Mouse (Mus musculus) right cerebral cortex, postnatal 10 days (tissue): ENCODE data around the gene Rgsl1.
"Not testable (repeated sequence)": the region's sequence is repeated elsewhere in the genome, so short reads cannot be mapped to it uniquely, and the experiment has no call there.

Experiments
- DNase-seq, 2 experiments: peaks; one replicate each; pipeline ENCODE4 v3.0.0; 2021; ENCODE audit warnings: low spot score in 2 of 2

Gene Rgsl1

GRCm38 (mm10) chr1:153844042-153844441, at the start of gene Rgsl1:
Rgsl1 (minus strand) TSS chr1:153844142.
- DNase-seq = no peak

DNA sequence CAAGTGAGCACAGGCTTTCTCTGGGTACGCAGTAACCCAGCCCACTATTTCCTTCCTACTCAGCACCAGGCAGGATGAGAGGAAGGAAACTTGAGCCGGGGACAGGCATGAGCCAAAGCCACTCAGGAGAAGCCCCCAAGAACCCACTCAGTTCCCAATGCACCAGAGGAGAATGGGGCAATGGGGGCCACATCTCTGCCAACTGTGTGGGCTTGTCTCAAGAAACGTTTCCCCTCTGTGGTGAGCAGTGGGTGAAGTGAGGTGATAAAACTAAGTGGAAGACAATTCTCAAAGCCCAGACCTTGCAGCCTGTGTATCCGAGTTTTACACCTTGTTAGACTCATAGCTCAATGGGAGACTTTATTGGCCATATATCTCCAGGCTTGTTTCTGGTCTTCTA, 47.5 kb upstream of the Rgsl1 start, which contains the start of gene Teddm1a:
Gene Teddm1a, plus strand, starts transcription at position 301 of the 400 bp plus-strand sequence.
- no peak for DNase-seq

GRCm38 (mm10) chr1:153890121-153890520, 46.2 kb upstream of the Rgsl1 start:
- DNase-seq = no peak

DNA sequence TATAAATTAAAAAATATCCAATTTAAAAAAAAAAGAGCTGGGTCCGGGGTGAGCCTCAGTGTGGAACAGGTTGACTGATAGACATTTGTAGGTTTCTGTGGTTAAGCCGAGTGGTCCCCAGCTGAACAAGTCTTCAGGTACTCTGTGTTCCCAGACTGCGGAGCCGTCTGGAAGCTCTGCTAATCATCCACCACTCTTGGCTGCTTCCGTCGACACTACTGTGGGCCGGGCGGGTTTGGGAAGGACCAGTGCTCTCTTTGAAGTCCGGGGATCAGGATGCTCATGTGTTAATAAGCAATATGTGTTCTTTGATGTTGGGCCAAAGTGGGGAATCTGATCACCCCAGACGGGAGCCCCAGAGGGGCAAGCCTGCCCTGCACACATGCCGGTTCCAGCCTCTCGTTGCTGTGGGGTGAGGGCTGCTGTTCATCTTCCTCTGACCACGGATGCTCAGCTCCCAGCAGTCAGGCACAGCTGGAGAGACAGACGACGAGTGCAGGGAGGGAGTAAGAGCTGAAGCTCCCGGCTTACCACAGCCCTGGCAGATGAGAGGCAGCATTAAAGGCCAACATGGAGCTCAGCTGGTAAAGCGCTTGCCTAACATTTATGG, 42.2 kb upstream of the Rgsl1 start:
- no peak for DNase-seq

DNA sequence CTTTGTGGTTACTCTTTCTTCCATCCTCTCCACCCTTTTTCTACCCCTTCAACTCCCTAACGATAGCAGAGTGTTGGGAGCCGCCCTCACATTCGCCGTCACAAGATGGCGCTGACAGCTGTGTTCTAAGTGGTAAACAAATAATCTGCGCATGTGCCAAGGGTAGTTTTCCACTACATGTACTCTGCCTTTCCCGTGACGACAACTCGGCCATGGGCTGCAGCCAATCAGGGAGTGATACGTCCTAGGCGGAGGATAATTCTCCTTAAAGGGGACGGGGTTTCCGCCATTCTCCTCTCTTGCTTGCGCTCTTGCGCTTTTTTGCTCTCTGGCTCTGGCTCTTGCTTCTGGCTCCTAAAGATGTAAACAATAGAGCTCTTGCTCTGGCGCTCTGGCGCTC, 36.4 kb upstream of the Rgsl1 start:
- not testable (repeated sequence) for DNase-seq

DNA sequence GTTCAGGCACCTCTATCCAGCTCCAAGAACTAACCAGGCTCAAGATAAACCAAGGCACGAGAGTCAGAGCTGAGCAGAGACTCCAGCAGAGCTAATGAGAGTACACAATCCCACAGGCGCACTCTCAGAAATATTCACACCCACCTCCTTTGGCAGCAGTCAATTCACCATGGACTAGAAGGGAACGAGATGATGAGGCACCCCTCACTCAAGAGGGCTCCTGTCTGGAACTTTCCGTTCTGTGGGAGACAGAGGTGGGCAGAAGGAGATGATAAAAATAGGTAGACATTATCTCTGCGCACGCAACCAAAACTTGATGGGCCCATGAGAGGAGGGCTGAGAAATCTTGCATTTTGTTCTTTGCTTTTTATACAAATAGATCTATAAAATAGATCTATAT, 30.1 kb upstream of the Rgsl1 start, which contains the start of gene Teddm1b:
Gene Teddm1b, plus strand, starts transcription at position 301 of the 400 bp plus-strand sequence.
- no peak for DNase-seq

DNA sequence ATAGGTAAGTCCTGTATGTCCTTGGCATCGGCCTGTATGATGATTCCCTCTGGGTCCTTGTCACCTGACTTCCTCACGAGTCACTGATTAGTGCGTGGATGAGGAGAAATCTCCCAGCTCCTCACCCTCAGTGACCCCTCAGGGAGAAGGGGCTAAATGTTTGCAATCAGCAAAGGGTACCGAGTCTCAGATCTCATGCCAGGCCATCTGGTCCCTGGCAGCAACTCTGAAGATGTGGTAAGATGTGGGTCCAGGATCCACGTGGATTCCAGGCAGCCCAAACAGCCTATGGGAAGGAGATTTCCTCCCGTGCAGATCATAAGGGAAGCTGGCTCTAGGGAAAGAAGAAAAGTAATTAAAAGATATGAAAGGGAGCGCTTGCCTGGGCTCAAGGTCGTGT, 12.0 kb upstream of the Rgsl1 start:
- no peak for DNase-seq

- DNase-seq = not testable (repeated sequence)
Measured at GRCm38 (mm10) chr1:153852696-153853095, 8.8 kb upstream of the Rgsl1 start.

GRCm38 (mm10) chr1:153846867-153847266, 2.9 kb upstream of the Rgsl1 start:
- no peak for DNase-seq

DNA sequence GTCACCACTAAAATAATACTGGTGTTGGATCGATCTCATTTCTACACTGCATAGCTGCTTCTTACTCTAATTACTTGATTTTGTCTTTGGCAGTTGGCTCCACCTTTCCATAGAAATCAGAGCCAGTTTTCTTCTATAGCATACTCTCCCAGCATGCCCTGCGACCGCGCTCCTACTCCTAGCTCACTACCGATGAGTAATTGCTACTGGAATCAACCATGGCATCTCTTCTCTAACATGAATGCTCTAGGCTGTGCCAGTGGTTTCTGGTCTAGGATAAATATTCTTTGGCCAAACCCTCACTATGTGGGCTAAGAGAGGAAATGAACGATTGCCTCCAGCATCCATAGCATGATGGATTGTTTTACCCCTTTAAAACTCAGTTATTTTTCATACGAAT, 2.5 kb upstream of the Rgsl1 start:
- no peak for DNase-seq

DNA sequence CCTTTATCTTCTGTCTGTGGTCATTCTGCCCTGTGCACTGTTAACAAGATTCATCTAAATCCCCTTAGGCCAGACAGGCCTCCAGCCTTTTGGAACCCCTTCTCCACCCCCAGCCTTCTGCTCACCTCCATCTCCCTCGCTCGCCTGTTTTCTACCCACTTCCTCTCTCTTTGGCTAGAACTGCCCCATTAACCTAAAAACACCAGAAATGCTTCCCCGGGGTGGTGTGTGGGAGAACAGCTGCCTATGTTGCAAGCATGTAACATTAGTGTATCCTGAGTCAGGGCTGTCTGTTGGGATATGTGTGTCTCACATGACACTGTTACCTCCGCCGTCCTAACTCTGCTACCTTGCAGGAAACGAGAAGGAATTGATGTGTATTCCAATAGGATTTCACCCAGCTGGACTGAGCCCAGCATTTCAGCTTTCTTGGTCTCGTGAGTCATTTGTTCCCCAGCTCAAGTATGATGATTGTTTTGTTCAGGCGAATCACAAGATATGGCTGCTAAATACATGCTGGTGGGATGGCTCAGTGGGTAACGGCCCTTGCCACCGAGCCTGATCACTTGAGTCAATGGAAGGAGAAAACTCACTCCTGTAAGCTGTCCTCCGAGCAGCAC, 1.7 kb downstream of the Rgsl1 start:
- DNase-seq = no peak

- no peak for DNase-seq
Measured at GRCm38 (mm10) chr1:153836036-153836435, 7.9 kb downstream of the Rgsl1 start.

- DNase-seq = no peak
Measured at GRCm38 (mm10) chr1:153830746-153831145, 13.2 kb downstream of the Rgsl1 start.

DNA sequence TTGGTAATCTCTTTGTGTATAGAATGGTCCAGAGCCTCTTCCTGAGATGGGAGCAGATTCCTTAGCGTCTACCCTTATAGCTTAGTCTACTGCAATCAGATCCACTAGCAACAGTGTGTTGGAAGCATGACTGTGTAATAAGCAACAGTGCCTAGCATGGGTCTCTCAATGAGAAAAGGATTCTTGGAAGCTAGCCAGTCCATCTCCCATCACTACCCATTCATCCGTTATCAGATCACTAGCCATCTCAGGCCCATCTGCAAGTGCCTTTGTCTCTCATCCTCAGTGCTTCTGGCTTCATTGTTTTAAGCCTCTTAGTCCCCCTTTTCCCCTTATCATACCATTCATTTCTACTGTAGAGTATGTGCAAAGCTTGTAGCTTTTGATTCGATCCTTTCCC, 23.7 kb downstream of the Rgsl1 start:
- DNase-seq = no peak

DNA sequence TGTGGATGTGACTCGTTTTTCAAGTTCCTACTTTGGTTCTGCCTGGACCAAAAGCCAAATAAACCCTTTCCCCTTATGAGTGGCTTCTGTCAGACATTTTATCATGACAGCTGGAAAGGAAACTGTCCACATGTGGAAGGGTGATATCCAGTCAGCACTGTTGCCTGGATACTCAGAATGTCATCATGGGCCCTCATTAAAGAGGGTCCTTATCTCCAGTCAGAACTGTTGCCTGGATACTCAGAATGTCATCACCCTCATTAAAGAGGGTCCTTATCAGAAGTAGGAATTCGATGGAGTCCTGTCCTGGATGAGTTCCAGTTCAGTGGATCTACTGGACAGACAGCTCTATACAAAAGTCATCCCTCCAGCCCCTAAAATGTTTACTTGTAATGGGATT, 29.7 kb downstream of the Rgsl1 start:
- no peak for DNase-seq

- DNase-seq = peak; percentile 63 to 77
Measured at GRCm38 (mm10) chr1:153807390-153807993, 36.5 kb downstream of the Rgsl1 start.

DNA sequence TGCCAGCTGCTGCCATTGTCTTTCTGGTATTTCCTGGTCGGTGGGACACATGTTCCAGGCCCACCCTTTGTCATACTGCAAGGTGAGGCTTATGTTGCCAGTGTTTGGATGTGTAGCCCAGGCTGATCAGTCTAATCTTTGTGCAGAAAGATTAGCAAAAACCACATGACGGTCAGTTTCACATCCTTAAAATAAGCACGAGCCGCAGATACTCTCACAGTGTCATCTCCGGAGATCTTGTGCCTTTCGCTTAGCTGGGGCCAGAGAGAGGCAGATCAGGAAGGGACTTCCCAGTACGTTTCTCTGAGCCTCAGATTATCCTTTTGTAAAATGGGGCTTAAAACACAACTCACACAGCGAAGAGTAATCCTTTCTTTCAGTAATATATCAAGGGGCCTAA, 40.4 kb downstream of the Rgsl1 start:
- no peak for DNase-seq

DNA sequence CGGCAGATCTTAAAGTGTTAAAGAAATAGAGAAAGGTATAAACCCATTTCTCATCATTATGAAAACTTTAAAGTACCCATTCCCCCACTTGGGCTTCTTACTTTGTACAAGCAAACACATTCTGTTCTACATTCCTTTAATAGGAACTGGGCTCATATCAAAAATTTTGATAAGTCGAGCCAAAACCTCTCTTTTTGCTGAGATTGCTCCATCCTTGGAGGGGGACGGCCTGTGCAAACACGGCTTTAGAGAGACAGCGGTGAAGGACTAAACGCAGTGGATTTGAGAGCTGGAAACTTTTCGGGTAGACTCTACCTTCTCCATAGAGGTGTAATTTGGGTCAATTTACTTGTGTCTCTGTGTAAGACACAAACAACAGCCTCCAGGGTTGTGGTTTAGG, 41.3 kb downstream of the Rgsl1 start:
- DNase-seq = no peak

GRCm38 (mm10) chr1:153794241-153794640, 49.7 kb downstream of the Rgsl1 start:
- no peak for DNase-seq

- DNase-seq = no peak
Measured at GRCm38 (mm10) chr1:153790708-153791107, 53.2 kb downstream of the Rgsl1 start.

DNA sequence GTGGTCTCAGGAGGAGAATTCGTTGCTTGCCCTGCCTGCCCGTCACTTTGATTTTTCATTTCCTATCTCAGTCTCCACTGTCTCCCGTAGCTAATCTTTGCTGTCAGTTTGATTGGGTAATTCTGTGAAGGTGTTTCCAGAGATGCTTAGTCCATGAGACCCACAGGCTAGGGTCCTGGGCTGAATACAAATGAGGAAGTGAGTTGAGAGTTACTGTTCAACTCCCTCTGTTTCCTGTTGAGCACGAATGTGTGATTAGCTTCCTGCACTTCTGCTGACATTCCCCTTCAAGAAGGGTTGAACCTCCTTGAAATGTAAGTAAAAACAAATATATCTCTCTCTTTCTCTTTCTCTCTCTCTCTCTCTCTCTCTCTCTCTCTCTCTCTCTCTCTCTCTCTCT, 58.3 kb downstream of the Rgsl1 start:
- no peak for DNase-seq

GRCm38 (mm10) chr1:153783339-153783738, 60.6 kb downstream of the Rgsl1 start:
- no peak for DNase-seq

DNA sequence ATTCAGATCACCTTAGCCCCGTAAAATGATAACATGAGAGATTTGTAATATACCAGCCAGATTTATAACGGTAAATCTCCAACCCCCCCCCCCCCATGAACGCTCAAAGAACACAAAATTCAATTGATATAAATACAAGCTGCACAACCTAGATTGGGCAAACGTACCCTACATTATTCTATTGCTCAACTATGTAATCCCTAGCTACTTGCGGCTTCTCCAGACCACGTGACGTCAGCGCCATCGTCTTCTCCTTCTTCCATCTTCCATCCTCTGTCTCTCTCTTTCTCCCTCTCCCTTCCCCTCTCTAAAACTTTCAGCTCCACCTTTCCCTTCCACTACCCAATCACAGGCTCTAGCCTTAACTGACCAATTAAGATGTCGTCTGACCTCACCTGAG, 65.7 kb downstream of the Rgsl1 start:
- DNase-seq = no peak
